Mouse (Mus musculus) granulocyte monocyte progenitor cell, adult 5-6 weeks (primary cell): ENCODE measurements around the gene Pim1. TPM values are rescaled to one million over a fixed set of nuclear protein-coding genes. Genes with fewer than 3 reads are reported as not detected.
"Not testable (repeated sequence)": the region's sequence is repeated elsewhere in the genome, so short reads cannot be mapped to it uniquely, and the experiment has no call there.

ENCODE experiments used
- ATAC-seq: replicated peaks from 2 replicates; pipeline ENCODE4 v1.8.0; 2016; ENCODE audit warnings: mild to moderate bottlenecking, moderate TSS enrichment, inconsistent platforms; ENCODE audit not compliant: poor library complexity, severe bottlenecking
- total RNA-seq, 2 experiments: library from RNA; stranded (forward) in 1 of 2; stranded (reverse) in 1 of 2; fragments of 200-712, 200-1000 nt in 1 of 2; fragments of >200 nt in 1 of 2; fragmentation: Nextera tagmentation in 1 of 2; gene quantifications; 2 replicates each; pipeline ENCODE4 v1.2.3; 2014 to 2017

Gene Pim1
- total RNA-seq (2014; fragmentation: Nextera tagmentation) (33.0 and 59.6 TPM in 2 replicates), total RNA-seq (2017) (89.9 and 94.0 TPM in 2 replicates)

DNA sequence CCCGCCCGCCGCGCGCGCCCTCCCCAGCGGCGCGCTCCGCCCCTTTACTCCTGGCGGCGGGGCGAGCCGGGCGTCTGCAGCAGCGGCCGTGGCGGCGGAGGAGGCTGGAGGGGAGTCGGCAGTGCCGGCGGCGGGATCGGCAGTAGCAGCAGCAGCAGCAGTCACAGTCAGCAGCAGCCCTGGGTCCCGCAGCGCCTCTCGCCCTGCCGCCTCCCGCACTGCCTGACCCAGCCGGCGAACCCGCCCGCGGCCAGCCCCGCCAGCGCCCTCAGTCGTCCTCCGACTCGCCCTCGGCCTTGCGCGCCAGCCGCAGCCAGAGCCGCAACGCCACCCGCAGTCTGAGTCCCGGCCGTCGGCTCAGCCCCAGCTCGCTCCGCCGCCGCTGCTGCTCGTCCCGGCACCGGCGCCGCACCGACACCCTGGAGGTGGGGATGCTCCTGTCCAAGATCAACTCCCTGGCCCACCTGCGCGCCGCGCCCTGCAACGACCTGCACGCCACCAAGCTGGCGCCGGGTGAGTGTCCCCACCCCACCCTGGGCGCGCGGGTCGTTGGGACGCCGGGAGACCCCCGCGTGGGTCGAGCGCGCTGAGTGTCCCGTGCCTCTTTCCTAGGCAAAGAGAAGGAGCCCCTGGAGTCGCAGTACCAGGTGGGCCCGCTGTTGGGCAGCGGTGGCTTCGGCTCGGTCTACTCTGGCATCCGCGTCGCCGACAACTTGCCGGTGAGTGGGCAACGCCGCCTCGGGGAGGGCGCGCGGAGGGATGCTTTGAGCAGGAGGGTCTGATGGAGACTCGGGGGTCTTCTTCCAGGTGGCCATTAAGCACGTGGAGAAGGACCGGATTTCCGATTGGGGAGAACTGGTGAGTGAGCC lies at the start of gene Pim1:
Gene Pim1, plus strand, starts transcription at position 41 of the 869 bp plus-strand sequence.
- ATAC-seq: peak; percentile 31

DNA sequence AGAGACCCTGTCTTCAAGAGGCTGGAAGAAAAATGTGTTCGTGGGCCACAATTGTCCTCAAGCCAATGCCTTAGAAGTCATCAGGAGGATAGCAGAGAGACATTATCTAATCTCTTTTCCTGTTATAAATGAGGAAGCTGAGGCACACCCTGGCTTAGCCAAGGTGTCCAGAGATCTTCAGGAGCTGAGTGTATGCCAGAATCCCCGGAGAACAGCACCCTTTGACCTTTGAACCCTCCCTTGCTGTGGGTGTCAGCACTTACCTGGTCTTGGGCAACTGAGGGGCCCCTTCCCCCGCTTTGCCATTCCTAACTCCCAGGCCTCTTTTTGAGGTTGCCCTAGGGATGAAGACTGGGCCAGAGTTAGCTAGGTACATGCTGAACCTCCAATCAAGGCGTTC lies 49.0 kb upstream of the Pim1 start:
- no peak for ATAC-seq

DNA sequence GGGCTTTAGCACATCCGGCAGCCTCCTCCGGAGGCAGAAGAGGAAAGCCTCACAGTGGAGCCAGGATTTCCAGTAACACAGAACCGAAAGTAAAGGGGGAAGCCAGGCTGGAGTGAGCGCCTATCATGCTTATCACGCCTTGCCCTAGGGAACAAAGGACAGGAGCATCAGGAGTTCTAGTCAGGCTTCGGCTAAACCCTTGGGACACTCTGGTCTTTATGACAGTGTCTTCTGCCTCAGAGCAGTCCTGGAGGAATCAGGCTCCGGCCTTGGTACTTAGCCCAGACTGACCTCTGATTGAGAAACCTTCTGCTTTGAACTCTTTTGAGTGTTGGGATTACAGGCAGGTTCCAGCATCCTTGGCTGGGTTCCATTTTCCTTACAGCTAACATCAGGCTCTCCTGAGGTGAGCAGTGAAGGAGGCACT lies 48.4 kb upstream of the Pim1 start:
- peak; percentile 52 for ATAC-seq

DNA sequence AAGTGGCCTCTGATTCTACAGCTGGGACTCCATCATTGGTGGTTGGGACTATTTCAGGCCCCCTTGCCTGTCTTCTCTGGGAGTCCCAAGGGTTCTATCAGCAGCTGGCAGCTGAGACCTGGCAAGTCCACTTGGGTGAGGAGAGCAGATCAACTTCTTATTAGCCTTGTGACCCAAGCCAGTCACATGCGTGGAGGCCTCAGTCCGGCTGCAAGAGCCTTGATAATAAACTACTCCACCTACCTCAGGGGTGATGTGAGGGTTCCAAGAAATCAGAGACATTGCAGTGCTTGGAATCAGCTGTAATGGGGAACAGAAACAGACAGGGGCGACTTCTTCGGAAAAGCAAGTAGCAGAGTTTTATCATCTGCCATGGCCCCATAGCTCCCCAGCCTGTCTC lies 46.8 kb upstream of the Pim1 start:
- no peak for ATAC-seq

DNA sequence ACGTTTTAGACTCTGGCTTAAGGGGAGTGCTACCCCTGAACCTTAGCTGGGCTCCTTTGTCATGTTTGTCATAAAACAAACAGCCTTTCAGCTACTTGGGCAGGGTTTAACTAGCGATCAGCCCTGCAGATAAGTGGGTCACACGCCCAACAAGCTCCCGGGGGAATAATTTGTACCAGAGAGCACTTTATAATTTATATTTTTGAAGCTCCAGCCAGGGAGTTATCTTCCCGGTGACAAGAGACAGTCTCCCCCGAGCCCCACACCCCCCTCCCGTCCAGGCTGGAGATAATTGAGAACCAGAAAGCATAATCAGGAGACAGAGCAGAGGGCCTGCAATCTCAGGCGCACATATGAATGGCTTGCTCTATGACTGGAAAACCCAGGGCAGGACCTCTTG lies 45.5 kb upstream of the Pim1 start:
- ATAC-seq: no peak

DNA sequence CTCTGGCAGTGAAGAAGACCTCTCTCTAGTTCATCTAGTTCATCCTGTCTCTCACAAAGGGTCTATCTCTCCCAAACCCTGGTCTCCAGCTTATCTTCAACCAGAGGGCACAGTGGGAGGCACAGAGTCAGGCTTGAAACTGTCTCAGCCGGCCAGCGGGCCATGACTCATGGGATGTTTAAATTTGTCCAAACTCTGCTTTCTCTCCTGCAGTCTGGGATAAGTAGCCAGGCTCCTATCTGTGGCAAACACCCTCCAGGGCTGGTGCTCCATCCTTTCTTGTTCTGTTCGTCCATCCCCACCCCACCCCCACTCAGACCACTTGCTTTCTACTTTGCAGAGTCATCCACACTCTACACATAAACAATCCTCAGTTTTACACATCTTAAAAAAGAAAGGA lies 43.2 kb upstream of the Pim1 start:
- no peak for ATAC-seq

DNA sequence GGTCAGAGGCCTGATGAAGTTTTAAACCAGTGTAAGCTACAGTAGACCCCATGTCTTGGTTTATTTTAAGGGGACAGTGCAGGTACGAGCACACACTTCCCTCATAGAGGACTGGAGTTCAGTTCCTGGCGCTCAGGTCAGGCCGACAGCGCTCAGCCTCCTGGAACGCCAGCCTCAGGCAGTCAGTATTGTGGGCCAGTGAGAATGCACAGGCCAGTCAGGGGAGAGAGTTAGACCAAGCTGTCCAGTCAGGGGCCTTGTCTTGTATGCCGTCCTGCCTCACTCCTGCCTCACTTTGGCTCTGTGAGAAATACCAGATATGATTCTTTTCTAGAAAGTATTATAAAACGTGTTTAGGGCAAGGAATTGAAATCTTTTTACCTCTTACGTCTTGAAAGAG lies 42.5 kb upstream of the Pim1 start:
- ATAC-seq: no peak

DNA sequence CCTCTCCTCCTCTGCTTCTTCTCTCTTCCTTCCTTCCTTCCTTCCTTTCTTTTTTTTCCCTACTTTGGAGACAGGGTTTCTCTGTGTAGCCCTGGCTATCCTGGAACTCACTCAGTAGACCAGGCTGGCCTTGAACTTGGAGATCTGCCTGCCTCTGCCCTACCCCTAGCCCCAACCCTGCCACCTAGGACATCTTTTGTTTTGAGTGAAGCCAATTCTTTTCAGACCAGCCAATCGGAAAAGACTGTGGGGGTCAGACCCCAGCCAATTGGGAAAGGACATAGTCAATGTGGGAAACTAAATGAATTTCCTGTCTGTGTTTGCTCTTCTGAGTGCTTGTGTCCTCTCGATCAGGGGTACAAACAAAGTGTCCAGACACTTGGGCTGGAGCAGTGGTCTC lies 42.0 kb upstream of the Pim1 start:
- ATAC-seq: no peak

DNA sequence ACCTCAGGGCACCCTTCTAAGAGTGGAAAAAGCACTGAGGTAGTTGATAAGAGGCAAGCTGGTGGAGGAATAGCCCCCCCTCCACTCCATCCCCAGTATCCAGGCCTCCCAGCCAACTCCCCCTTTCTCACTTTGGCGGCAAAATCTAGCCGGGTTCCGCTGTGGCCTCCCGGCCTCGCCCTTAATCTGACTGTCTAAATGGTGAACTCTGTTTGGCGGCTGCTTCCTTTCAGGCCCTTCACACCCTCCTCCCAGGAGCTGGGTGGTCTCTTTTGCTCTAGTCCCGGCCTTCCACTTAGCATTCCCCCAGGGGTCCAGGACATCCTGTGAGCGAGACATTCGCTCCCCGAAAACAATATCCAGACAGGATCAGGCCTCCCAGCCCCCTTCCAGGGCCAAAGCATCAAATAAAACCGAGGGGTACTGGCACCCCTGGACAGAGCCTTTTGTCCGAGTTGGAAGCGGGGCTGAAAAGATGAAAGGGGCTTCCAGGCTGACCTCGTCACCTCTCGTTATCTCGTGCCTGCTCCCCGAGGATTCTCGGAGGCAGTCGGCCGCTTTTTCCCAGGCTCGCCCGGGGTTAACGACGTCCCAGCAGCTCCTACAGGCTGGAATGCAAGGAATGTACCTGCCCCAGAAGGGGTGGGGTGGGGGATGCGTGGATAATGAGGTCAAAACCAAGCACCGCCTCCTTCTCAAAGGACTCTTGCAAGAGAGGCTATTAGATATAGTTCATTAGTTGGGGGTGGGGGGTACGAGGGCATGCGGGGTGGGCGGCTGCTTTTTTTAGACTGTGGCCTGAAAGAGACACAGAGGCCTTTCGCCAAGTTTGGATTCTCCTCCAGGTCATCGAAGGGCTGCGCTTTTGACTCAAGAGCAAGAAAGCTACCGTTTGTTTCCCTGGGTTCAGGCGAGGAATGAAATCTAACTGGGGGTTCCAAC lies 39.4 kb upstream of the Pim1 start:
- ATAC-seq: no peak

DNA sequence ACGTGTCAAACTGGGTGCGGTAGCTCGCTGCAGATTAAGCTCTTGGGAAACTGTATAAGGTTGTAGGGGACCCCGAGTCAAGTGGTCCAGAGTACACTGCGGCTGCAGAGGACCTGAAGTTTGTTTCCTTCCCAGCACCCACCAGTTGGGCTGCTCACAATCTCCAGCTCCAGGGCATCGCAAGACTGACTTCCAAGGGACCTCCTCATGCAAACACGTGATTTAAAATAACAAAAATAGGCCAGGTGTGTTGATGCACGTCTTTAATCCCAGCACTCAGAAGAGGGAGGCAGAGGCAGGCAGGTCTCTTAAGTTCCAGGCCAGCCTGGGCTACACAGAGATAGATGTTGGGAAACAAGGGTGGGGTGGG lies 38.7 kb upstream of the Pim1 start:
- ATAC-seq: no peak

DNA sequence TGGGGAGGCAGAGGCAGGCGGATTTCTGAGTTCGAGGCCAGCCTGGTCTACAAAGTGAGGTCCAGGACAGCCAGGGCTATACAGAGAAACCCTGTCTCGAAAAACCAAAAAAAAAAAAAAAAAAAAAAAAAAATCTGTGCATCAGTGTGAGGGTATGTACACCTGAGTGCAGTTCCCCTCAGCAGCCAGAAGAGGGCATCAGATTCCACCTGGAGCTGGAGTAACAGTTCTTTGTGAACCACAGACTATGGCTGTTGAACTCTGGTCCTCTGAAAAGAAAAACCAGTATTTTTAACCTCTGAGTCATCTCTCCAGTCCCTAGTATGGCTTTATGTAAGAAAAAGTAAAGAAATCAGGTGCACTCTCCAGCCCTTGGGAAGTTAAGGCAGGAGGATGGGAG lies 36.4 kb upstream of the Pim1 start:
- not testable (repeated sequence) for ATAC-seq

DNA sequence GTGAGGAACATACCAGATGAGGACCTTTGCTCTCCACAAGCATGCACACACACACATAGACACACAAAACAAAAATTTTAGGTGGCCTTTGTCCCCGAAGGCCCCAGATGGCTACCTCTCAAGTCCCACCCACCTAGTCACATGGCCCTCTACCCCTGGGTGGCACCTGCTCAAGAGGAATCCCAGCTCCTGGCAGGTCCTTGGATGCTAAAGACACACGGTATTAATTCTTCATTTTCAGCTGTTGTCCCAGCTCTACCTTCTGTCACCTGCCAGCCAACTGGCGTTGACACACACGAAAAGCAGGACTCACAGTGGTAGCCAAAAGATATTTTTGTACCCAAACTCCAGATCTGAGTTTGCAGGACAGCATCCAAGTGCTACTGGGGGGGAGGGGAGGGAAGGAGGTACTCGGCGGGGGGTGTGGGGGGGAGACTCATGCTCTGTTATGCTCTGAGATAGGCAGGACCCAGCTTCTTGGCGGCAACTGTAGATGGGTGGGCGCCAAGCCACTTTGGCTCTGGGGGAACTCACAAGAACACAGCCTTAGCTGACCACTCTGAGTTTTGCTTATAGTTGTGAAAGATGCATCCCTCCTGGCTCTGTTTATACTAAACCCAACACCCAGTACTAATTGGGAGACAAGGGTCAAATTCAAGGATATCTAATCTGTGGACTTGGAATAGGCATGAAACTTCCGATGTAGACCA lies 35.0 kb upstream of the Pim1 start:
- ATAC-seq: no peak

DNA sequence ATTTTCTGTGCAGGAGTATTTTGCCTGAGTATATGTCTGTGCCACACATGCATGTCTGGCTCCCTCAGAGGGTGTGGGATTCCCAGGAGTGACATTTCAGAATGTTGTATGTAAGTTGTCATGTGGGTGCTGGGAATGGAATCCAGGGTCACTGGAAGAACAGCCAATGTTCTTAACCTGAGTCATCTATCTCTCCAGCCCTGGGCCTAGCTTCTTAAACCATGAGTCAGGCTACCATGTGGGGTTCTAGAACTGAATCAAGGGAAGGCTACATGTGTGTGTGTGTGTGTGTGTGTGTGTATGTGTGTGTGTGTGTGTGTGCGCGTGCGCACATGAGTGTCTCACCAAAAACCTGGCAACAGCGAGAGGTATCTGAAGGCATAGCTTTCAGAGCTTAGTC lies 34.1 kb upstream of the Pim1 start:
- no peak for ATAC-seq

DNA sequence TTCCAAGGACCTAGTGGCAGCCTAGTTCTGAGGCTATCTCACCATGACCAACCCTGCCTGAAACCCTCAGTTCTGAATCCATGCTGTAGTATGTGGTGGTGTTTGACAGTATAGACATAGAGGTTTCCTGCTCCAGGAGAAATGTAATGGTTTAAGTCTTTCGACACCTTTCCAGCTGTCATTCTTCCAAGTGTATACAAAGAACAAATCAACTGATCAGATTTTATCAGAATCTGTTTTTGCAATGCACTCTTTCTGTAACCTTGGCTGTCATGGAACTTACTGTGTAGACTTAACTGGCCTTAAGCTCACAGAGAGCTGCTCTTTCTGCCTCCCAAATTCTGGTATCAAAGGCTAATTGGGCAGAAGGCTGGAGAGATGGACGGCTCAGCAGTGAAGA lies 33.6 kb upstream of the Pim1 start:
- no peak for ATAC-seq

DNA sequence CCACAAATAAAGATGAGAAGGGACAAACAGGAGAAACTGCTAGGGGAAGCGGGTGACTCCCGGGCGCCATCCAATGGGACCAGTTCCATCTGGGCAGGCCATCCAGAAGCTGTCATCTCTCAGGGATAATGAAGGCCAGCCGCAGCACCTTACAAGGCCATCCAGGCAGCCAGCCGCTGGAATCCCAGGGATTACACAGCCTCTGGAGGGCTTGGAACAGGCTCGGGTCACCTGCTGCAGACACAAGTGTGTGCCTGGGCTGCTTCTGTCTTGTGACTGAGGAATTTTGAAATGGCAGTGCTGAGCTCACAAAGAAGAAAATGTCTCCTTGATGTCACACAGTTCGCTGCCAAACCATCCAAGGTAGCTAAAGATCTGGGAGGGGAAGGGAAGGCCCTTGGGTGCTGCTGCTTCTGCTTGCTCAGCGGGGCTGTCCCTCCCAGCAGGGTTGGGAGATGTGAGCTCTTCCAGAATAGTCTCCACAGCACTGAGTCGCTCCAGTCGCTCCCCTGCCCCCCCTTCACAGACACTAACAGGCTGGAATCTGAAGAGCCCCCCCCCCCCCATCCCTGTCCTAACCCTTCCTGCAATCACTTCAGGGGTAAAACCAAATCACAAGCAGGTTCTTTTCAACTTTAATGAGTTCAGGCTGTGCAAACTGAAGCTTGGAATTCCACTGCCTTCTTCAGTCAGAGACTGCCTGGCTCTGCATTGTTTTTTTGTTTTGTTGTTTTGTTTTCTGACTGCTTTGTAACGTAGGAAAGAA lies 32.6 kb upstream of the Pim1 start:
- no peak for ATAC-seq

DNA sequence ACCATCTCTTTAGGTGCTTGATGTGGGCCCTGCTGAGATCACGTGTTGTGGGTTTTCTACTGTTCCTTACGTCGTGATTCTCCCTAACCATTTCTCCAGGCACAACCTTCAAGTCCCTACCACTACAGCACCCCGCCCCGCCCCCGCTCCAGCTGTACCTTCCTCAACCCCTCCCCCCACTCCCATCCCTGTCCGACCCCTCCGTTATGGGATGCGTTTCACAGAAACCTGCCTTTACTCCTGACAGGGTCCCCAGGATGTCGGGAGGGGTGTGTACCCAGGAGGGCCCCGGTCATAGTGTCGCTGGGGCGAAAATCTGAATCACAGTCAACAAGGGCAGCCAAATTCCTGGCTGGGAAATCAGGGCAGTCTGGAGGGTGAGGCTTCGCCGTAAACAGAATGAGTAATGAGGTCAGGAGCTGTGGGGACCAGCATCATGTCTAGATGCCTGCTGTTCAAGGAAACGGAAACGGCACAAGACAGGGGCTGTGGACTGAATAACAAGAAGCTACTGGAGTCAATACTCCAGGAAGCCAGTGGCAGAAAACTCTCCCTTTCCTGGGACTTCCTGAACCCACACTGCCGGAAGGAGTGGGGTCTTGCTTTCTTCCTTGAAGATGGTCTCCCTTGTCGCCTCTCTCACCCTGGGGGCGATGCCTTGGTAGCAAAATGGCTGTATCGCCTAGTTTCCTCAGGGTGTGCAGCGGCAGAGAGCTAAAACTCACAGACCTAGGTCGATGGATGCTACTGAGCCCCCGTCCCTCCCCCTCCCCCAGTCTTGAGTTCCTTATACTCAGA lies 31.0 kb upstream of the Pim1 start:
- ATAC-seq: no peak

DNA sequence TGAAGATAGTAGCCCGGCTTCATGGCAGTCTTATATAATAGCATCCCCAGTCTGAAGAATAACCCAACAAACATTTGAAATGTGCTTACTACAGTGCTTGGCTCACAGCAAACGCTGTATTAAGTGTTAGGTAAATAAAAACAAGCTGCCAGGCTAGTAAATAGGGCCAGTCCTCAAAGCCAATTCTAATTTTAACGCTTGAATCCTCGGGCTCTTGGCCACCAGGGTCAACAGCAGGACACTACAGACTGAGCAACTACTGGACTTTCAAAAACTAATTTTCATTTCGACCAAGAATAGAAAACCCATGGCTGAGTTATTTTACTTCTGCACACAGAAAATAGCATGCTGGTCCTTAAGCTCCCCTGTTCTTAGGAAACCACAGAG lies 30.4 kb upstream of the Pim1 start:
- ATAC-seq: no peak

DNA sequence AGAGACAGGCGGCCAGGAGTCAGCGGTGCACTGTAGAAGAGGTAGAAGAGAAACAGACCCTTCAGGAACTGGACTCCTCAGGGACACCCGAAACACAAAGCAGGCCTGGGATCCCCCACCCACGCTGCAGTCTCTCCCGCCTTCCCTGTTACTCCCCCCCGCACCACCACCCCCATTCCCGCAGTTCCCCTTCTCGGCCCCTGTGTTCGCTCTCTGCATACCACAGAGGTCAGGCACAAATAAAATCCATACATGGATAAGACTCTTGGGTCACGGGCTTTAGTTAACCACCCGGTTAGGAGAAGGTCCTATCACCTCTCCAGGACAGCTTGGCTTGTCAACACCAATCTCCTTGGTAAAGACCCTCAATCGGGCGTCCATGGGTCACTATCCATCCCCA lies 26.9 kb upstream of the Pim1 start:
- ATAC-seq: no peak

DNA sequence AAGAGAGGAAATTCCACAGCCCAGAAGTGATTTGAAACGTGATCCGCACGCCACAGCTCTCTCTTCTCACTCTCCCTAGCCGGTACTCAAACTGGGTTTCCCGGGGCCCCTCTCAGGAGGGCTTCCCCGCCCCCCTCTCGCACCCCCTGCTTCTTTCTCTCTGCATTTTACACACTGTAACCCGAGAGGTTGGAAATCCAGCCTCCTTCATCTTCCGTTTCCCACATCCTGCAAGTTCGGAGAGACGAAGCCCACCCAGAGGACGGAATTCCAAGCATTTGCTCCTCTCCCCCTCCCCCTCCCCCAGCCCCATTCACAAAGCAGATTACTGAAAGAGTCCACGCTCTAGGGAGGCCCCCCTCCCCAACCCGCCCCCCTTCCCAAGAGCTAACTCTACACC lies 26.5 kb upstream of the Pim1 start:
- ATAC-seq: no peak
